Mouse (Mus musculus) kidney, adult 2 months (tissue): Measurements from ENCODE around the gene Vamp4. TPM values are rescaled to one million over a fixed set of nuclear protein-coding genes. Genes with fewer than 3 reads are reported as not detected.

Source experiments
- DNase-seq: peaks from one replicate; pipeline ENCODE4 v3.0.0; 2021
- H3K27ac ChIP-seq: fragments of 200-500 bp; 2 replicates; pipeline ENCODE4 v1.5.1; 2012; ENCODE audit warnings: low read depth, low read length, control low read depth, inconsistent platforms; ENCODE audit not compliant: insufficient read depth
- H3K27me3 ChIP-seq: fragments of 200-500 bp; replicated peaks from 2 replicates; pipeline ENCODE4 v1.6.1; 2012; ENCODE audit warnings: mild to moderate bottlenecking, moderate library complexity, low read length, inconsistent platforms; ENCODE audit not compliant: control insufficient read depth, insufficient read depth
- H3K36me3 ChIP-seq: fragments of 200-500 bp; 2 replicates; pipeline ENCODE4 v1.6.1; 2012; ENCODE audit warnings: mild to moderate bottlenecking, moderate library complexity, low read length, inconsistent platforms; ENCODE audit not compliant: control insufficient read depth, insufficient read depth
- H3K4me1 ChIP-seq: fragments of 200-500 bp; 2 replicates; pipeline ENCODE4 v1.6.1; 2011; ENCODE audit warnings: low read length; ENCODE audit not compliant: control insufficient read depth, insufficient read depth
- H3K4me3 ChIP-seq: fragments of 200-500 bp; 2 replicates; pipeline ENCODE4 v1.5.1; 2011; ENCODE audit warnings: mild to moderate bottlenecking, low read depth, low read length, control low read depth; ENCODE audit not compliant: insufficient read depth
- CTCF ChIP-seq: fragments of 200-500 bp; conservative IDR thresholded peaks from 2 replicates; pipeline ENCODE4 v1.5.1; 2011; ENCODE audit warnings: low read depth, mild to moderate bottlenecking, control low read depth, low read length, moderate library complexity, mixed read lengths; ENCODE audit not compliant: insufficient read depth, insufficient read length
- POLR2A ChIP-seq: fragments of 200-500 bp; IDR thresholded peaks from one replicate; pipeline ENCODE4 v1.6.1; 2011; ENCODE audit warnings: low read depth, low read length, control low read depth
- WGBS: fragments of 180-500 bp; shearing (Covaris S2); methylation state at CpG from one replicate; pipeline ENCODE4 v1.1.7; 2018; 5-methylcytosine and 5-hydroxymethylcytosine counted together
- polyA plus RNA-seq: library from polyadenylated mRNA; depleted of rRNA; stranded (reverse); fragments of >200 nt; gene quantifications from 2 replicates; pipeline ENCODE4 v1.2.3, GENCODE M21; 2012; rRNA removed

The Vamp4 gene
- polyA plus RNA-seq = 11.4 and 11.6 TPM in 2 replicates

DNA sequence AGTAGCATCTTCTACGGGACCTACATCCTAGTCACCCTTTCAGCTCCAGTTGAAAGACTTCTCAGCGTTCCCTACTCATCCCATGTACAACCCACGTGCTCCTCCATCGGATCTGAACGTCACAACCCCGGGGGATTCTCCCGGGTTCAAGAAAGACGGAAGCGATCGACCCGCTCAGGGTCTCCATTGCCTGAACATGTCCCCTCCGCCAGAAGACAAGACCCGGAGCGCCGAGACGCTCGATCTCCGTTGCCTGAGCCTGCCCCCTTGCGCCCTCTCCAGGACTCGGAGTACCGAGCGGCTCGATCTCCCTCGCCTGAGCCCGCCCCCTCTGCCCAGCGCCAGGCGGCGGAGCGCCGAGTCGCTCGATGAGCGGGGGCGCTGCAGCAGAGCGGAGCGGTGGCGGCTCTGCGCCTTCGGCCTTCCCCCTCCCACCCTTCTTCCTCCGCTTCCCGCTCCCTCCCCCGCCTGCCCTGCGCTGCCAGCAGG, at the start of gene Vamp4:
Gene Vamp4 (plus strand): TSS at position 256 of the 489 bp plus-strand sequence.
- DNase-seq = peak; percentile 94
- Histone ChIP-seq H3K36me3 (no peaks in the 10 kb centered on the region; the same call in 1 of the 2 replicates), H3K27ac (no peak within 1 kb of the TSS), H3K4me3 (peak within 1 kb of the TSS; percentile 70), H3K27me3 (no peaks in the 10 kb centered on the region), H3K4me1 (no peaks in the 10 kb centered on the region)
- TF ChIP-seq CTCF = 0 out of 2 replicates have a peak, but pooled peaks have one; percentile 24
- TF ChIP-seq POLR2A = no peak
- under 1% methylated on average over 43 of the region's 43 CpGs for WGBS

DNA sequence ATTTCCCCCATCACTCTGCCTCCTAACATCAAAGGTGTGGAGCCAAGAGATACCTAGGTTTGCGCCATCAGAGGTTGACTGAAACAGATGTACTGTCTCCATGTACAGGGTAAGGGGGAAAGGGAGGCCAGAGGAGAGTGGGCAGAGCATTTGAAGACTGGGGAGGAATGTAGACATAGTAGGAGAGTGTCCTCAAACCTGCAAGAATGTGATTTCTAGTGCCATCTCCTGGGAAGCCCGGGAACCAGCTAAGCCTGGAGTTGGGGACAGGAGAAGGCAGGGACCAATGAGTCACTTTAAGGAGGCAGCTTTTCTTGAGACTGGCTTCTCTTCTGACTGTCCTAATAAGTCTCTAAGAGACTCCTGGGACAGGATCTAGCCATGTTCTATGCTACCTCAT, 40.7 kb upstream of the Vamp4 start:
- no peak for DNase-seq
- WGBS = 66% methylated on average over 2 of the region's 2 CpGs
- Histone ChIP-seq H3K36me3 (no peaks in the 10 kb centered on the region), H3K27ac (no peak overlapping the region), H3K27me3 (no peaks in the 10 kb centered on the region), H3K4me3 (no peak overlapping the region), H3K4me1 (no peaks in the 10 kb centered on the region)
- TF ChIP-seq POLR2A = no peak
- TF ChIP-seq CTCF = no peak

DNA sequence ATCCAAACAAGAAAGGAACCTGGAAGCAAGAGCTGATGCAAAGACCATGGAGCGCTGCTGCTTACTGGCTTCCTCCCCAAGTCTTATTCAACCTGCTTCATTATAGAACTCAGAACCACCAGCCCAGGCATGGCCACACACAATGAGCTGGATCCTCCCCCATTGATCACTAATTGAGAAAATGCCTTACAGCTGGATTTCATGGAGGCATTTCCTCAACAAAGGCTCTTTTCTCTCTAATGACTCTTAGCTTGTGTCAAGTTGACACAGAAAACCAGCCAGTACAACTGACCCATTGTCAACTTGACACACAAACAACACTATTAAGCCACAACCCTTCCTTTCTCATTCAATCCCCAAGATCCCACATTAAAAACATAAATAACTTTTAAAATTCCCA, 39.6 kb upstream of the Vamp4 start:
- Histone ChIP-seq H3K27ac (no peak overlapping the region), H3K27me3 (no peaks in the 10 kb centered on the region), H3K36me3 (peaks cover 1% of the 10 kb centered on the region; the same call in 1 of the 2 replicates), H3K4me3 (no peak overlapping the region), H3K4me1 (no peaks in the 10 kb centered on the region)
- 100% methylated on average over 1 of the region's 1 CpGs for WGBS
- TF ChIP-seq CTCF = no peak
- TF ChIP-seq POLR2A = no peak
- DNase-seq = no peak

DNA sequence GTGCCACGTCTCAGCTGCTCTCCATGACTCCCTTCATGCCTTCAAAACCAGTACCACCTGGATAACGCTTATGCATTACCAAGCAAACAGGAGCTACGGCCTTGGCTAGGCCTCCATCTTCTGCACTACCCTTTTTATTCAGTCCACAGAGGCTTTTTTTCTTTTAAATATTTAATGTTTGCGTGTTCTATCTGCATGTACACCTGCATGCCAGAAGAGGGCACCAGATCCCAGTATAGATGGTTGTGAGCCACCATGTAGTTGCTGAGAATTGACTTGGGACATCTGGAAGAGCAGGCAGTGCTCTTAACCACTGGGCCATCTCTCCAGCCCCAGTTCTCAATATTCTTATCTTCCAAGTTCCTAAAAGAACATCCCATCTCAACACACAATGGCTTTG, 38.7 kb upstream of the Vamp4 start:
- H3K27ac ChIP-seq = no peak overlapping the region
- DNase-seq = no peak
- 83% methylated on average over 4 of the region's 4 CpGs for WGBS
- H3K4me1 ChIP-seq = no peaks in the 10 kb centered on the region
- H3K27me3 ChIP-seq = no peaks in the 10 kb centered on the region
- peaks cover 3% of the 10 kb centered on the region for H3K36me3 ChIP-seq
- no peak overlapping the region for H3K4me3 ChIP-seq
- TF ChIP-seq CTCF (peak; percentile 33; the same call in 1 of the 2 replicates), POLR2A (no peak)

GRCm38 (mm10) chr1:162532330-162532729, 38.0 kb upstream of the Vamp4 start:
- H3K4me1 ChIP-seq = no peaks in the 10 kb centered on the region
- no peaks in the 10 kb centered on the region for H3K27me3 ChIP-seq
- 67% methylated on average over 4 of the region's 4 CpGs for WGBS
- H3K36me3 ChIP-seq = peaks cover 3% of the 10 kb centered on the region
- DNase-seq = no peak
- no peak overlapping the region for H3K4me3 ChIP-seq
- TF ChIP-seq POLR2A (no peak), CTCF (no peak)
- H3K27ac ChIP-seq = no peak overlapping the region

DNA sequence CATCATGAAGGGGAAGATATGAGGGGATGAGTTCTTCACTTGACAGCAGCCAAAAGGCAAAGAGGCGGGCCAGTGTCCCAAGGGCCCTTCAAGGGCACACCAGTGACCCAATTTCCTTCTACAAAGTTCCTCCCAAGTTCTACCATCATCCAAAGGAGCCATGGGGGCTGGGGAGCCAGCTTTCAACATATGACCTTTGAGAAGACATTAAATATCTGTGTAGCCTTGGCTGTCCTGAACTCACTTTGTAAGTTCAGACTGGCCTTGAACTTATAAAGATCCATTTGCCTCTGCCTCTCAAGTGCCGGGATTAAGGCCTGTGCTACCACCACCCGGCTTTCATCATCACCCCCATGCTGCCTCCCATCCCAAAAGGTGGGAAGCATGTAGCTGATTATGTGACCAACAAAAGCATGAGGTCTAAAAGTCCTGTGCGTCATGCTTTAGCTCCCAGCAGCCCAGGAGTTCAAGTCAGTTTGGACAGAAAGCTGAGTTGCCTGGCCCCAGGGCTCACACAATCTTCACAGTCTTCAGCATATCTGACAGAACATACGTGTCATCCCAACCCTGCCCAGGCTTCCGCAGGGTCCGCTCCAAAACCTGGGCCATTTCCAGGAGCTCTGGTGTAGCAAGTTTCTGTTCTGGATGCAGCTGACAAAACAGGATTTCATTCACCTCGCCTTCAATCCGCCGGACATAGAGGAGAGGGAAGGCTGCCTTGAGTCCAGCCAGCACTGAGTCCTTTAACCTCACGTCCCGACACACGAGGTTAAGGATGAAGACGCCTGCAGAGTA, 36.4 kb upstream of the Vamp4 start:
- DNase-seq = no peak
- no peaks in the 10 kb centered on the region for H3K27me3 ChIP-seq
- no peaks in the 10 kb centered on the region for H3K4me1 ChIP-seq
- H3K36me3 ChIP-seq = peaks cover 3% of the 10 kb centered on the region
- WGBS = 88% methylated on average over 14 of the region's 14 CpGs
- no peak for TF ChIP-seq POLR2A
- TF ChIP-seq CTCF = no peak
- H3K27ac ChIP-seq = no peak overlapping the region
- no peak overlapping the region for H3K4me3 ChIP-seq

DNA sequence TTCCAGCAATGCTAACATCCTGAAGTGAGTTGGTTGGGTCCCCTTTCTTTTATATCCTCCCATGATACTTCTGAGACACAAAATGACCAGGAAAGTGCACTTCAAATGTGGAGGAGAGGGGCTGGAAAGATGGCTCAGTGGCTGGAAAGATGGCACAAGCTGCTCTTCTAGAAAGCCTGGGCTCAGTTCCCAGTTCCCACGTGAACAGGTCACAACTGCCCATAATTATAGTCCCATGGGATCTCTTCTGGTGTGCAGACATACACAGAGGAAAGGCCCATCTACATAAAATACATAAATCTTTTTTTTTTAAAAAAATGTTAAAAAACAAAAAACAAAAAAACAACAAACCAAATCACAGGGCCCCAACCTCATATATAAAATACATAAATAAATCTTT, 27.1 kb upstream of the Vamp4 start:
- no peaks in the 10 kb centered on the region; the same call in 1 of the 2 replicates for H3K36me3 ChIP-seq
- DNase-seq = no peak
- H3K4me1 ChIP-seq = peaks cover 7% of the 10 kb centered on the region; the same call in 1 of the 2 replicates
- H3K4me3 ChIP-seq = no peak overlapping the region
- no peak overlapping the region for H3K27ac ChIP-seq
- no peaks in the 10 kb centered on the region for H3K27me3 ChIP-seq
- TF ChIP-seq CTCF (no peak), POLR2A (no peak)
- 60% methylated on average over 1 of the region's 1 CpGs for WGBS
